Mouse (Mus musculus) left cerebral cortex, postnatal 4 days (tissue): ENCODE measurements around the gene Uckl1. TPM values are rescaled to one million over a fixed set of nuclear protein-coding genes. Genes with fewer than 3 reads are reported as not detected.
A peak's percentile ranks its signal among the peaks of the same experiment; 100 is the strongest.

Experiments
- DNase-seq: peaks from one replicate; pipeline ENCODE4 v3.0.0-alpha.2; 2022
- intact Hi-C: fragments of 180-260 bp; cut with DNase I; formaldehyde crosslinking; loops from one replicate; pipeline ENCODE4 v1.15.1; 2025
- total RNA-seq, 2 experiments: library from RNA; stranded (reverse); gene quantifications; 2 replicates each; pipeline ENCODE4 v1.2.3; 2021

Gene Uckl1
- total RNA-seq: 10 to 100 TPM; 66.1 to 69.2 TPM

DNA sequence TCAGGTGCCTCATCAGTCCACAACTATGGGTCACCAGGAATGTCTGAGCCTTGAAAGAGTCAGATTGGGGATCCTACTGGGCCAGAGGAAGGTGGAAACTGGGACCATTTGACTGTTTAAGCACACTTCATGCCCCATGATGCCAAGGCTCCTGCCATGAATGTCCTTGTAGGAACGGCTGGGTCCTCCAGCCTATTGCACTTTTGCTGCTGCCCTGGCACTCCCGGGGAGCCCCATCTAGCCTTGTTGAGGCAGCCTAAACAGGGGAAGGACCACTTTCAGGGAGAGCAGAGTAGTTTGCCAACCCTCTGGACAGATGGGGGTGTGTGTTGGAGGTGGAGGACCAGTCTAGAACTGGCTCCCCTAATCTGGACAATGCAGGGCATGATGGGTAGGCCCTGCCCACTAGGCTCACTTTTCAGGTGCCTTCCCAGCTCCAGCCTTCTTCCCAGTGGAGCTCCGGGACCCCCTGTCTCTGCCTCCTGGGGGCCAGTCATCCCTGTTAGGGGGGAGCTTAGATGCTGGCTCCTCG is at the start of gene Uckl1:
TSS of gene Uckl1 (minus strand) at position 482 of the 532 bp plus-strand sequence.
- no peak for DNase-seq
- intact Hi-C loops: loop anchor here (10.0 kb wide), 1 partner anchor 190 kb away; no protein-coding TSS in a partner anchor

GRCm38 (mm10) chr2:181632624-181633023 is 47.9 kb upstream of the Uckl1 start:
- DNase-seq: no peak
- intact Hi-C loops: no loop called here

DNA sequence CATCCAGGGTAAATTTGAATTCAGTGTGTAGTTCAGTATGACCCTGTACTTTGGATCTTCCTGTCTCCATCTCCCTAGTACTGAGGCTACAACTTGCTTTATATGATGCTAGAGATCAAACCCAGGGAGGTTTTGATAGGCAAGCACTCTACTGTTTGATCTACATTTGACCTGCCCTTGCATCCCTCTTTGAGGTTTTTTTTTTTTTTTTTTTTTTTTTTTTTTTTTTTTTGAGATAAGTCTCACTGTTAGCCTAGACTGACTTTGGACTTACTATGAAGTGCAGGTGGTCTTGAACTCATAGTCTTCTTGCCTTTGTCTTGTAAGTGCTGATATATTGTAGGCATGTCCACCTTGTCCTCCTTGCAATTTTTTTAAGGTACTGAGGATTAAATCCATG is 43.8 kb upstream of the Uckl1 start:
- no peak for DNase-seq
- intact Hi-C loops: no loop called here

GRCm38 (mm10) chr2:181623401-181623800 is 38.7 kb upstream of the Uckl1 start:
- peak; percentile 32 for DNase-seq
- intact Hi-C loops: no loop called here

DNA sequence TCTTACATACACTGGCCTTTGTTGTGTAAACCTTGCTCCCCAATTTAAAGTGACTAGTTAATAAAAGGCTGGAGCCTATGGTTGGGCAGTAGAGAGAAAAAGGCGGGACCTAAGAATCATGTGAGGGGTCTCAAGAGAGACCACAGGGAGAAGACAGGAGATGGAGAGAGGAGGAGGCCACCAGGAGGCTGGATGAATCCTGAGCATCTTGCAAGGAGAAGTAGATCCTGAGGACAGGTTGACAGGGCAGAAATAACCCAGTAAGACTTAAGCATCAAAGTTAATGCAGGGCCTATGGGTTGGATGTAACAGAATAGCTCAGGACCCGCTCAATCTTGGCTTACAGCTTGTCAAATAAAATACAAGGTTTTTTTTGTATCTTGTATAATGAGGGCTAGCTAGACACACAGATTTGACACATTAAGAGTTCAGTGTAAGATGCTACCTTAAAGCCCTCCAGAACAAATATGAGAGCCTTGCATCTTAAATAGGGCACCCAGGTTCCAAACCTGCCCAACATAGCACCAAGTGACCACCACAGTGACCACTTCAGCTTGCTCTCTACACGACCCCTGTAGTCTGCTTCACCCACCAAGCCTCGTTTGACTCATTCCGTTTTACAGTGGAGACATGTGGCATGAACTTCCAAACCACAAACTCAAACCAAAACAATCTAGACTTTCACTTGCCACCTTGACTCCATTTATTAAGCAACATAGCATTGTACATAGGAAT is 34.2 kb upstream of the Uckl1 start:
- intact Hi-C loops: no loop called here
- DNase-seq: no peak

GRCm38 (mm10) chr2:181602367-181602766 is 17.7 kb upstream of the Uckl1 start:
- intact Hi-C loops: no loop called here
- no peak for DNase-seq

- intact Hi-C loops: no loop called here
- DNase-seq: no peak
Measured at GRCm38 (mm10) chr2:181601751-181602145, 17.1 kb upstream of the Uckl1 start.

DNA sequence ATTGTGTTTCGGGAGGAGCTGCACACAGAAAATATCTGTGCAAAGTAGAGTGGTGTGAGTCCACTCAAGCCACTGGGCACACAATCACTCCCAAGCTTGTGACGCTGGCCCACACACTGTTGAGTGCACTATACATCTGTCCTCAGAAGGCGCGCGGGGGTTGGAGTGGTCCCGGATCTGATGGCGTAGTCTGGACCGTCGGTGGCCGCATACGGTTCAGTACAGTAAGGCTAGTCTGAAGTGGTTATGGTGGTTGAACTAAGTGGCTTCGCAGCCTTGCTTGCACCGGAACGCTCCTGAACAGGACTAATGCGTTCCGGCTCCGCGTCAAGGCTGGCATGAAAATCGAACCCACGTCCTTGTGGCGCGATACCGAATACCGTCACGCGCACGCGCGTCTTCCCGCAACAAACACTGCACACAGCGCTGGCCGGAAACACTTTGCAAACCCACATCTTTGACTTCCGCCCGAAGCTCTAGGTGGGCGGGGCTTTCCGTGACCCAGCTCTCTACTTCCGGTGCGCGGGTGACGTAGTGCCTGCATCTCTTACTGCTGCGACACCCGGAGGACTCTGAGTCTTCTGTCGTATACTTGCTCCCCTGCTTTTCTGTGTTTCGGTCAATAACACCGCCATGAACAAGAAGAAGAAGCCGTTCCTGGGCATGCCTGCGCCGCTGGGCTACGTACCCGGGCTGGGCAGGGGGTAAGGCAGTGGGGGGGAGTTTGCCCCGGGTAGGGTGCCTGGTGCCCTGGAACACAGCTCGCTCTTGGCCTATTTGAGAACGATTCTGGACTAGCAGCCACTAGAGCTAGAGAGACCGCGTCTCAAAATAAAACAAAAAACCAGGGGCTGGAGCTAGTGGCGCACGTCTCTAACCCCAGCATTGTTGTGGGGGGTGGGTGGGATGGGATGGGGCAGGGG is 16.4 kb upstream of the Uckl1 start:
- DNase-seq: peak; percentile 97
- intact Hi-C loops: no loop called here

DNA sequence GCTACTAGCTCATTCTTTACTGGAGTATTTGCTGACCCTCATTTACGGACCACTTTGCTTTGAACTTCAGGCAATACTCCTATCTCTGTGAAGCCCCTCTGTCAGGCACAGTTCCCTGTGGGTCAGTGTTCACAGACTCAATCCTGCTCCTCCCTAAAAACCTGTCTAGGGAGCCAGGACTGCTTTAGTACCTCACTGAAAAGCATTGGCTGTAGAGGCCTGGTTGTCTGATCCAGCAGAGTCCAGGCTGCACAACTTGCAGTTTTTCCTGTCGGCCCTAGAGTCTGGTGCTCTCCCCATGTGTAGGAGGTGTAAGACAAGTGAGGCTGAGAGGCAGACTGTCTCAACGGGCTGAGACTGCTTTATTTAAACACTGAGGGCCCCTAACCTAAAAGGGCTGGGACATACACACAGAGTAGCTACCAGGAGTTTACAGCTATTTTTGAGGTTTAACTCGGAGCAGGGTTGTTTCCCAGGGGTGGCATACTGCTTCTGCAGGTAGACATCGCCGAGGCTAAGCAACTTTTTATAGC is 15.6 kb upstream of the Uckl1 start:
- DNase-seq: no peak
- intact Hi-C loops: no loop called here

DNA sequence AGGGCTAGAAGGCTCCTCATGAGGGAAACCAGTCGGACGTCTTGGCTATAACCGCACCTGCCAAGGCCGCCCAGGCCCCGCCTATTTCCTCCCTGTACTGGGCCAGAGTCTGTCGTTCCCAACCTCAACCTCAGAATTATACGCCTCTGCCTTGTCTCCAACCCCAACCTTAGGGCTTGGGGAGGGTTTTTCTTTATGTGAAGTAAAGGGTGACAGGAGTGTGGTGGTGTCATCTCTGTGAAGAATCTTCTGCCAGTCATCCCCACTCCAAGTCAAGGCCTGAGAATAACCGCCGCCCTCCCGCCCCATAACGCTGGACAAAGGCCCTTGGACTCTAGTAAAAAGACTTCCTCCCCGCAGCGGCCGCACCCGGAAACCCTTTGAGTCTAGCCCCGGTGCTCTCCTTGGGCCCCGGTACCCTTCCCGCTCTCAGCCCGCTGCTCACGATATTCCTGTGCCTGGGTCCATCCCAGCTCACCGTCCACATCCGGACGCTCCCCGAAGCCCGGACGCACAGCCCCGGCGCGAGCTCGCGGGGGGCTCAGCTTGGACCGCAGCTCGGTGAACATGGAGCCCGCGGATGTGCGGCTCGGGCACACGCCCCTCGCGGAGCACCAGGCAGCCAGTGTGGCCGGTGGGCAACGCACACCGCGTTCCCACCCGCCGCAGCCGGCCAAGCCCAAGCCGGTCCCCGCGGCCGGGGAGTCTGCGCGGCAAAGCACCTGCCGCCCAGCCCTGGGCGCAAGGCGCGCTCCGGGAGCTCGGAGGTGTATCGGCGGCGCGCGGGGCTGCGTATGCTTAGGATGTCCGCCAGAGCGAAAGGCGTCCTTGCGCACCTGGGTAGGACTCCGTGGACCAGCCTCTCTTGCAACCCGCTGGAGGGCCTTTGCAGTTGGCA is 14.0 kb upstream of the Uckl1 start, which contains the start of gene Samd10:
TSS of gene Samd10 (minus strand) at position 759 of the 898 bp plus-strand sequence.
- DNase-seq: peak; percentile 61
- intact Hi-C loops: no loop called here

GRCm38 (mm10) chr2:181597378-181598061 is 12.8 kb upstream of the Uckl1 start:
- intact Hi-C loops: no loop called here

DNA sequence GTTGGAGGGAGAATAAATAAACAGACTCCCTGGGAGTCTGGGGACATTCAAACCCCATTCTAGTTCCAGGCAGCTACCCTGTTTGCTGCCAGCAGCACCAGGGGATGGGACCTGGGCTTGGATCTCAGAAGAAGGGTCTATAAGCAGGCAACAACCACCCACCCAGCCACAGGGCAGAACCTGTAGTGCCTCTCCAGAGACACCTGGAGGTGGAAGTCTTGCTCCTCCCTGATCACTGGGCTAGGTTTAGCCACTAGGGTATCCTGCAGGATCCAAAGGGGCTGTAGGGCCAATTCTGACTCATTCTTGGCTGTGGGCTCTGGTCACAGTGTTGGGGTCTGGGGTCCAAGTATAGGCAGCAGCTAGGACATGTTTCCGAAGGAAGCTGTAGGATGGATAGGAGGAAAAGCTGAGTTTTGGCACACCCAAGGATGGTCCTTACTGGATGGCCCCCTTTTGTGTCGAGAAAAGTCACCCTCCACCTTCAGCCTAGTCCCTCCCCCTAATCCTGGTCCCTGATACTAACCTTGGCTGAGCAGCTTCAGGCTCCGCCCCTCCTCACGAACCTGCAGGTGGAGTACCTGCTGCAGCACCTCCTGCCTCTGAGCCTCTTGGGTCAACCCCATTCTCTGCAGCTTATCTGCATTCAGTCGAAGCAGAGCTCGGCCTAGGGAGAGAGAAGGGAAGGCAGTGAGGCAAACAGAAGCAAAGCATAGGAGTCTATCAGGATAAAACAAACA is 11.7 kb upstream of the Uckl1 start:
- intact Hi-C loops: no loop called here
- no peak for DNase-seq

More at GRCm38 (mm10) chr2:181597378-181598061, 12.8 kb upstream of the Uckl1 start:
- DNase-seq: no peak

GRCm38 (mm10) chr2:181594946-181595696 is 10.4 kb upstream of the Uckl1 start:
- intact Hi-C loops: no loop called here
- DNase-seq: peak; percentile 50

DNA sequence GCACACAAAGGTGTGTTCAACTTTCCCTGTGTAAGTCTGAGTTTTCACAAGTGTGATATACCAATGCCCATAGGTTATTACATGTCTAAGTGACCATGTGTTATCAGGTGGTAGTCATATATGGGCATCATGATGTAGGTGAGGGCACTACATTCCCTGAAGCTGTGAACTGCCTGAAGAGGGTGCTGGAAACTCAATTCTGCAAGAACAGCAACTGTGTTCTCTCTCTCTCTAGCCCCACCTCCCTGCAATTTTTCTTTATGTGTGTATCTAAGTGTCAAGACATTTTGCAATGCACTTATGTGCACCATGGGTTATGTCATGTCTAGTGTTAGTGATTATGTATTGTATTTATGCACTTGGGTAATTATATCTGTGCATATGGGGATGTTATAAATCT is 9.2 kb upstream of the Uckl1 start:
- DNase-seq: no peak
- intact Hi-C loops: no loop called here

DNA sequence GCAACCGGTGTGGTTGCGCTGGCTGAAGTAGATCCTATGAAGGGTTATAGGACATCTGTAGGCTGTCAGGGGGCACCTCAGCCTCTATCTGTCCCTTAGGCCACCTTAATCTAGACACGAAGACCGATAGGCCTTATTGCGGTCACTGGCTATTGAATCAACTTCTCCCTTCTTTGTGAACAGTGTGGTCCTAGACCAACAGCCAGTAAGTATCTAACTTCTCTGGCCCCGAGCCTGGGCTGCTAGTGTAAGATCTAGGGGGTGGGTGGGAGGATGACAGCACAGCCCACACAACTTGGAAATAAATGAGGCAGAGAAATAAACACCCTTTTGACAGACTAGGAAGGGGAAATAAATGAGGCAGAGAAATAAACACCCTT is 8.3 kb upstream of the Uckl1 start:
- DNase-seq: no peak
- intact Hi-C loops: no loop called here

- intact Hi-C loops: no loop called here
- DNase-seq: peak; percentile 86
Measured at GRCm38 (mm10) chr2:181592231-181593041, 7.7 kb upstream of the Uckl1 start, which contains the start of gene Zfp512b. Gene Zfp512b, minus strand, starts transcription at chr2:181592803.

DNA sequence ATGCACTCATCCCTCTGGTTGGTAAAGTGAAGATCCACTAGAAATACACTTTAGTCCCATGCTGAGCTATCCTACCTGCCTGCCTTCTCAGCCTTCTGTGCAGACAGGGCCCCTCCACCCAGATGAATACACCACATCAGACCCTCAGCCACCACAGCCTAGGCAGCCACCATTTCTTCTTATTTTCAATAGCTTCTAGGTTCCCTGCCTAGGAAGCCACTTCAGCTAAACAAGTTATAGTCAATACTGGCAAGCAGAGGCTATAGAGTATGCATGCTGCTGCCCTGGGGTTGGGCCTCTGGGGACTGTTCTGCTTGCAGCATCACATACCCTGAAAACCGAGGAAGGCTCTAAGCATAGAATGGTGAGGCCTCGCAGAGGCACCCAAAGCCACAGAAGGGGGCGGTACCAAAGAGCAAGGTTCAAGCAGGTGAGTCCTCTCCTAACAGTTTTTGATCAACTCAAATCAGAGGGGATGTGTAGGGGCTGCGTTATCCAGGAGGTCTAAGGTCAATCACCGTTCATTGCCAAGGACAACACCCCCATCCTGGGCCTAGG is 6.9 kb upstream of the Uckl1 start, which contains the start of gene Prpf6:
TSS of gene Prpf6 (plus strand) at position 341 of the 558 bp plus-strand sequence.
- no peak for DNase-seq
- intact Hi-C loops: no loop called here
